Mouse (Mus musculus) cortical plate, adult 2 months (tissue): ENCODE results near the gene Pak6. TPM values are rescaled to one million over a fixed set of nuclear protein-coding genes. Genes with fewer than 3 reads are reported as not detected.

Experiments used
- H3K27ac ChIP-seq: fragments of 200-500 bp; 2 replicates; pipeline ENCODE4 v1.5.1; 2012; ENCODE audit warnings: low read length, control low read depth, inconsistent platforms; ENCODE audit not compliant: insufficient read depth
- H3K4me1 ChIP-seq: fragments of 200-500 bp; 2 replicates; pipeline ENCODE4 v1.6.1; 2011; ENCODE audit warnings: low read length; ENCODE audit not compliant: control insufficient read depth, insufficient read depth
- H3K4me3 ChIP-seq: fragments of 200-500 bp; 2 replicates; pipeline ENCODE4 v1.5.1; 2011; ENCODE audit warnings: mild to moderate bottlenecking, low read length, control low read depth; ENCODE audit not compliant: insufficient read depth
- CTCF ChIP-seq: fragments of 200-500 bp; IDR thresholded peaks from 2 replicates; pipeline ENCODE4 v1.5.1; 2011; ENCODE audit warnings: mild to moderate bottlenecking, control low read depth, low read length; ENCODE audit not compliant: insufficient read depth; ENCODE audit errors: extremely low read depth
- POLR2A ChIP-seq: fragments of 200-500 bp; IDR thresholded peaks from 2 replicates; pipeline ENCODE4 v1.6.1; 2011; ENCODE audit warnings: mild to moderate bottlenecking, low read length, control low read depth; ENCODE audit not compliant: insufficient read depth; ENCODE audit errors: extremely low read depth
- polyA plus RNA-seq: library from polyadenylated mRNA; depleted of rRNA; stranded (reverse); fragments of >200 nt; gene quantifications from 2 replicates; pipeline ENCODE4 v1.2.3, GENCODE M21; 2012; rRNA removed

The Pak6 gene
- polyA plus RNA-seq, 1 experiment, result 58.0 TPM

DNA sequence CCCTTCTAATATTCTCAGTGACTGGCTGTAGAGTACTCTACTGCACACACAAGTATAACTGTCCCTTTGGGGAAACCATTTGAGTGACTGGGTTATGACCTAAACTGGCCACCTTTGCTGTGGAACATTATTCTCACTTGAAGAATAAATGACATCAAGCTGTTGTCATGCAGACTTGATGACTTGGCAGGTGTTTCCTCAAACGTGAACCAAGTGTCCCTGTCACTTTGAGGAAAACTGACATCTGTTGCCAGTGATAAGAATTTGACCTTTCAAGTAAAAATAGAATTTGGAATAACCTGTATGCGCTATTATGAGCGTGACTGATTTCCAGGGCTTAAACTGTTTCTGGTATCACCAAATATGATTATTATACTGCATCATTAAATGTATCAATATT is 77.2 kb downstream of the Pak6 start:
- peaks cover 2% of the 10 kb centered on the region for H3K4me1 ChIP-seq
- H3K4me3 ChIP-seq, result no peak overlapping the region
- no peak overlapping the region for H3K27ac ChIP-seq
- TF ChIP-seq POLR2A, result no peak
- no peak for TF ChIP-seq CTCF

- TF ChIP-seq POLR2A (no peak), CTCF (no peak)
- Histone ChIP-seq H3K4me1 (peaks cover 2% of the 10 kb centered on the region), H3K4me3 (no peak overlapping the region), H3K27ac (no peak overlapping the region)
Measured at GRCm38 (mm10) chr2:118741183-118741582, 78.1 kb downstream of the Pak6 start.

GRCm38 (mm10) chr2:118743261-118743943 is 80.3 kb downstream of the Pak6 start:
- no peak overlapping the region for H3K4me3 ChIP-seq
- H3K27ac ChIP-seq, result no peak overlapping the region
- peaks cover 8% of the 10 kb centered on the region for H3K4me1 ChIP-seq
- TF ChIP-seq CTCF (peak; percentile 73), POLR2A (no peak)

- H3K27ac ChIP-seq, result no peak overlapping the region
- peaks cover 12% of the 10 kb centered on the region for H3K4me1 ChIP-seq
- no peak overlapping the region for H3K4me3 ChIP-seq
- TF ChIP-seq POLR2A (no peak), CTCF (no peak)
Measured at GRCm38 (mm10) chr2:118744621-118745020, 81.5 kb downstream of the Pak6 start.

DNA sequence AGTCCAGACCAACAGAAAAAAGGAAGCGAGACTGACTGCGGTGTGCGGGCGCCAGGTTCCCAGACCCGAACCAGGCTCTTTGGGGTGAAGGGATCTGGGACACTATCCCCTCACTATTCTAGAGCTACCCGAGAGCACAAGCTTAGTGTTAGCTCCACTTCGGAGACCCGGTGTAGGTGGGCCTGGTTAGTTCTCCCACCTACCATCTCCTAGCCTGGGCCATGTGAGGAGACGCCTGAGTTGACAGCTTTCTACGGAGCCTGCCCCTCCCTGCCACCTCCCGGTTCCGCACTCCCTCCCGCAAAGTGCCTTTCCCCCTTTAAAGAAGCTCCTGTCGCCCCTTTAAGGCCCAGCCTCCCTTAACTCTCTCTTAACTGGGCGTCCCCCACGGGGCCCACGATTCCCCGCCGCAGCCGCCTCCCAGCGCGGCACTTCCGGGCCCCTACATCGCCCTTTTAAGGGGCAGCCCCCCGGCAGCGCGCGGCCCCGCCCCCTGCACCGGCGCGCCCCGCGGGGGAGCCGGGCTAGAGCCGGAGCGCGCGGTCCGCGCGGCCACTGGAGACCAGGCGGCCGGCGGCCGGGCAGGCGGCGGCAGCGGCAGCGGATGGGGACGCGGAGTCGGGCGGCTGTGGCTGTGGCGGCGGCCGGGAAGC is 82.3 kb downstream of the Pak6 start, which contains the start of gene Inafm2:
Inafm2 (plus strand) TSS at position 527 of the 653 bp plus-strand sequence.
- Histone ChIP-seq H3K27ac (0 out of 2 replicates have a peak within 1 kb of the TSS, but pooled peaks have one; percentile 51), H3K4me1 (peaks cover 12% of the 10 kb centered on the region), H3K4me3 (peak within 1 kb of the TSS; percentile 94)
- TF ChIP-seq POLR2A (no peak), CTCF (no peak)

DNA sequence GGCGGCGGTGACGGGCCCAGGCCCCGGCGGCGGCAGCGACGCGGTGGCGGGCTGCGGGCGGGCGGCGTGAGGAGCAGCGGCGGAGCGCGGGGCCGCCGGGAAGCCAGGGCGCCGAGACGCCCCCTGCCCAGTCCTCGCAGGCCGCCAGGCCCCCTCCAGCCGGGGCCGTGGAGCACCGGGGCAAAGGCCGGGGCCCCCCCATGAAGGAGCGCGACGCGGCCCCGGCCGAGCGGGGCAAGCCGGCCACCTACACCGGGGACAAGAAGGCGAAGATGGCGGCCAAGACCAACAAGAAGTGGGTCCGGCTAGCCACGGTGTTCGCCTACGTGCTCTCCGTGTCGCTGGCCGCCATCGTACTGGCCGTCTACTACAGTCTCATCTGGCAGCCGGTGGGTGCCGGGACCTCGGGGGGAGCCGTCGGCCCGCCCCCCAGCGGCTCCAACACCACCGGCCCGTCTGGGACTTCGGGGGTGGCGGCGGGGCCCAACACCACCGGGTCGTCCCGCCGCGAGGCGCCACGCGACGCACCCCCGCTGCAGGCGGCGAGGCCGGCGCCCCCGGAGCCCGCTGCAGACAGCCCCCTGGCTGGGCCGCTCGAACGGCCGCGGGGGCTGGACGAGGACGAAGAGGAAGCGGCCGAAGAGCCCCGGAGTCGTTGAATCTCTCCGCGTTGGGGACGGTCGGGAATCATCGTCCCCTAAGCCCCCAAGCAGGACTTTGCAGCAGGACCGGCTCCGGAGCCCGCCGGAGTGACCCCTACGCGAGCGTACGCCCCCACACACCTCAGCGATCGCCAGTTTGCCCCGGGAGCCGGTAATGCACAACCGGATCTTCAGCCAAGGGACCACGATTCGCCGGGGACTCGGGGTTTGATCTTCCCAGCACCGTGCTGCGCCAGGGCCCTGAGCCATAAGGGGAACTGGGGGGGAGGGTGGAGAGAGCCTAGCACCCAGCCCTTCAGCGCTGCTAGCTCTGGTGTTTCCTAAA is 83.1 kb downstream of the Pak6 start:
- H3K27ac ChIP-seq, result 0 out of 2 replicates have a peak overlapping the region, but pooled peaks have one; percentile 51
- H3K4me1 ChIP-seq, result peaks cover 12% of the 10 kb centered on the region
- no peak for TF ChIP-seq POLR2A
- H3K4me3 ChIP-seq, result peak overlapping the region; percentile 94

DNA sequence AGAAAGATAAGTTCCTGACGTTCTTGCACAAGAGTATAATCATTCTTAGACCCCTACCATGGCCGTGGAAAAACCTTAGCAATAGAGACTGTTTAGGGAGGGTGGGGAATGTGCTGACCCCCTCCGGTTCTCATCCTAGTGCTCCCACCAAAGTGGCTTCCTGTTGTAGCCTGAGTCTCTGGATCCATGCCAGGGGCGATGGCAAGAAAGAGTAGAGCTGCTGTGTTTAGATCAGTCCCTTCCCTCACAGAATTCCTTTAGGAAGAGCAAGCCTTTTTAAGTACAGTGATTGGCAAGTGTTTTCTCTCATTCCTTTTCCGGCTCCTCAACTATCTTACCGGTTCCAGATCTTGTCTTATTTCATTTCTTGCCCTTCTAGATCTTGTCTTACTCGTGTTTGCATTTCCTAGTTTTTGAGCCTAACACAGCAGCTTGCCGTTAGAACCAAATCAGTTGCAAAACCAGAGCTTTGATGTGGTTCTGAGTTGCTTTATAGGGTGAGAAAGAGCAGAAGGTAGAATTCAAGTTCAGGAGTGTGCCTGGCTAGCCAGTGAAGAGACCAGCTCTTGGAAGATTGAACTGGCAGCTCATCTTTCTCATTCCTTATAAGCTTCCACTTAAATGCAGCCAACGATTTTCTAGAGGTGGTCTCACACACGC is 84.3 kb downstream of the Pak6 start:
- no peak for TF ChIP-seq POLR2A
- no peak for TF ChIP-seq CTCF
- no peak overlapping the region for H3K27ac ChIP-seq
- H3K4me3 ChIP-seq, result peak overlapping the region; percentile 94
- H3K4me1 ChIP-seq, result peaks cover 12% of the 10 kb centered on the region

Other genes starting within 250 kb of the Pak6 start
- 204 and 210 TPM in 2 replicates for gene Srp14, start 183.6 kb upstream of the Pak6 start, polyA plus RNA-seq
- gene Bmf, start 113.6 kb upstream of the Pak6 start, polyA plus RNA-seq, result 3.4 and 3.6 TPM in 2 replicates
- gene Bub1b, start 65.1 kb upstream of the Pak6 start, polyA plus RNA-seq, result 1.9 and 2.8 TPM in 2 replicates
- 11.3 and 17.9 TPM in 2 replicates for gene Ankrd63, start 40.7 kb downstream of the Pak6 start, polyA plus RNA-seq
- gene Plcb2, start 65.1 kb downstream of the Pak6 start, polyA plus RNA-seq, result 2.9 and 3.0 TPM in 2 replicates
- 22.4 and 24.7 TPM in 2 replicates for gene Inafm2, start 82.5 kb downstream of the Pak6 start, polyA plus RNA-seq
- 3.5 and 4.2 TPM in 2 replicates for gene Ccdc9b, start 99.4 kb downstream of the Pak6 start, polyA plus RNA-seq
- not detected in 2 replicates for gene Phgr1, start 109.5 kb downstream of the Pak6 start, polyA plus RNA-seq
- 128 and 137 TPM in 2 replicates for gene Disp2, start 116.4 kb downstream of the Pak6 start, polyA plus RNA-seq
- gene Knstrn, start 150.7 kb downstream of the Pak6 start, polyA plus RNA-seq, result 1.9 and 2.2 TPM in 2 replicates
- 104 and 119 TPM in 2 replicates for gene Ivd, start 198.7 kb downstream of the Pak6 start, polyA plus RNA-seq
- 21.8 and 22.5 TPM in 2 replicates for gene Bahd1, start 237.1 kb downstream of the Pak6 start, polyA plus RNA-seq